Comparison of ENCODE assay signal across 18 mouse cellular contexts in genomic region chr2:168593004-168593403, GRCm38 (mm10). TPM values are rescaled to one million over a fixed set of nuclear protein-coding genes. Genes with fewer than 3 reads are reported as not detected.
DNase-seq lines count a peak whose midpoint lies in the region; ATAC-seq and TF ChIP-seq lines count a peak whose summit lies in the region.
"Had no signal": no experiment of that assay in that cellular context is flagged by ENCODE, and none has a peak within 500 bp of the region (broad histone marks: within the 10 kb centered on the region; RNA-seq: fewer than 3 reads in every experiment).

No protein-coding gene starts in this region.

- no peak overlapping the region for H3K4me2 ChIP-seq in forebrain, postnatal 0 days (ENCODE audit: low read depth)
- H3K4me2 ChIP-seq in forebrain, embryonic 13.5 days, result no peak overlapping the region
- H3K4me2 ChIP-seq: embryonic facial prominence, embryonic 13.5 days; limb, embryonic 13.5 days; neural tube, embryonic 15.5 days had no signal

- peak; percentile 38 for TF ChIP-seq CTCF in forebrain, postnatal 0 days (IDR thresholded peaks at IDR 0.05; ENCODE audit: low read depth)
- TF ChIP-seq CTCF in layer of hippocampus, adult 2 months (conservative IDR thresholded peaks at IDR 0.05), result peak; percentile 52

- H3K4me3 ChIP-seq in forebrain, postnatal 0 days (ENCODE audit: low read depth, low read length), result no peak overlapping the region
- H3K4me3 ChIP-seq in forebrain, embryonic 13.5 days, result no peak overlapping the region
- no peak overlapping the region for H3K4me3 ChIP-seq in layer of hippocampus, adult 2 months
- H3K4me3 ChIP-seq: embryonic facial prominence, embryonic 13.5 days; forebrain, embryonic 10.5 days; limb, embryonic 13.5 days; neural tube, embryonic 15.5 days had no signal

- DNase-seq in forebrain, postnatal 0 days, result no peak
- DNase-seq in layer of hippocampus, adult 2 months (ENCODE audit: low spot score in 2 of 2), result no peak
- DNase-seq in layer of hippocampus, adult 18-20 months (ENCODE audit: low spot score in 2 of 2), result no peak
- peak; percentile 29 for DNase-seq in retina, embryonic 14.5 days (ENCODE audit: low spot score)
- DNase-seq in retina, postnatal 1 day, result no peak
- DNase-seq in naive thymus-derived CD4-positive, alpha-beta T cell, adult 2 months (ENCODE audit: low read depth), result peak; percentile 61
- DNase-seq in urinary bladder, postnatal 4 days (ENCODE audit: low spot score in 2 of 2), result no peak
- DNase-seq: cerebellum, adult 11 months; heart, adult 11 months; heart, postnatal 14 days; right cerebral cortex, adult 18-20 months; spleen, adult 18-20 months had no signal

- peaks cover 16% of the 10 kb centered on the region; the same call in 1 of the 2 replicates for H3K4me1 ChIP-seq in forebrain, postnatal 0 days (ENCODE audit: insufficient read depth)
- peaks cover 28% of the 10 kb centered on the region for H3K4me1 ChIP-seq in forebrain, embryonic 13.5 days

- H3K9ac ChIP-seq in forebrain, postnatal 0 days, result no peak overlapping the region
- no peak overlapping the region for H3K9ac ChIP-seq in forebrain, embryonic 13.5 days
- H3K9ac ChIP-seq: embryonic facial prominence, embryonic 13.5 days; limb, embryonic 13.5 days; neural tube, embryonic 15.5 days had no signal

- H3K36me3 ChIP-seq in forebrain, postnatal 0 days (ENCODE audit: insufficient read depth), result no peaks in the 10 kb centered on the region
- no peaks in the 10 kb centered on the region for H3K36me3 ChIP-seq in forebrain, embryonic 13.5 days (ENCODE audit: poor library complexity, severe bottlenecking)
- H3K36me3 ChIP-seq: embryonic facial prominence, embryonic 13.5 days; forebrain, embryonic 10.5 days; limb, embryonic 13.5 days; neural tube, embryonic 15.5 days had no signal

- no peak overlapping the region for H3K27ac ChIP-seq in forebrain, postnatal 0 days (ENCODE audit: low read depth, low read length)
- H3K27ac ChIP-seq in forebrain, embryonic 13.5 days, result no peak overlapping the region
- H3K27ac ChIP-seq in layer of hippocampus, adult 2 months, result no peak overlapping the region
- H3K27ac ChIP-seq: embryonic facial prominence, embryonic 13.5 days; forebrain, embryonic 10.5 days; limb, embryonic 13.5 days; neural tube, embryonic 15.5 days had no signal

- H3K9me3 ChIP-seq in forebrain, postnatal 0 days (ENCODE audit: low read length), result no peaks in the 10 kb centered on the region
- H3K9me3 ChIP-seq in forebrain, embryonic 13.5 days (replicated peaks), result no peaks in the 10 kb centered on the region
- H3K9me3 ChIP-seq: embryonic facial prominence, embryonic 13.5 days; forebrain, embryonic 10.5 days; limb, embryonic 13.5 days; neural tube, embryonic 15.5 days had no signal

- WGBS in forebrain, postnatal 0 days, result 83% methylated on average over 5 of the region's 5 CpGs
- WGBS in forebrain, embryonic 13.5 days, result 82% methylated on average over 5 of the region's 5 CpGs

- H3K27me3 ChIP-seq in forebrain, postnatal 0 days (ENCODE audit: insufficient read depth, low read length), result peaks cover 4% of the 10 kb centered on the region; the same call in 1 of the 2 replicates
- H3K27me3 ChIP-seq in forebrain, embryonic 13.5 days, result peaks cover 37% of the 10 kb centered on the region

- ATAC-seq in forebrain, postnatal 0 days, result no peak
- ATAC-seq in forebrain, embryonic 13.5 days, result no peak
- ATAC-seq: hindbrain, embryonic 16.5 days had no signal

RNA-seq across cellular contexts. Expression of gene Nfatc2, which starts 8.5 kb away (rescaled TPM):
- total RNA-seq in forebrain, postnatal 0 days (2014; rRNA removed), result 2.1 and 3.1 TPM in 2 replicates
- polyA plus RNA-seq in forebrain, postnatal 0 days (2015; fragmentation: Nextera tagmentation; extraction: Ambion mirVana), result 2.0 and 3.2 TPM in 2 replicates
- polyA plus RNA-seq in forebrain, embryonic 13.5 days (2015; fragmentation: Nextera tagmentation; extraction: Ambion mirVana), result 1.5 and 1.7 TPM in 2 replicates
- total RNA-seq in layer of hippocampus, adult 2 months (2021), result 10 to 100 TPM; 19.7 to 20.1 TPM
- total RNA-seq in layer of hippocampus, adult 18-20 months (2021), result 10 to 100 TPM; 18.3 to 18.6 TPM

Comparison
In these comparisons a context has a peak if more than half of its experiments do, and no peak if none do; other contexts are left out.
1. DNase-seq: peak in retina, embryonic 14.5 days (single experiment) and naive thymus-derived CD4-positive, alpha-beta T cell, adult 2 months (single experiment); none in forebrain, postnatal 0 days (single experiment), layer of hippocampus, adult 2 months (0 of 2), layer of hippocampus, adult 18-20 months (0 of 2), retina, postnatal 1 day (single experiment) and urinary bladder, postnatal 4 days (0 of 2).